In genomic region chr6:99175377-99175776, GRCm38 (mm10) we compare ENCODE assay signal across 12 mouse cellular contexts.
DNase-seq lines count a peak whose midpoint lies in the region; ATAC-seq lines count a peak whose summit lies in the region.
"Had no signal": no experiment of that assay in that cellular context is flagged by ENCODE, and none has a peak within 500 bp of the region (broad histone marks: within the 10 kb centered on the region; RNA-seq: fewer than 3 reads in every experiment).

No protein-coding gene starts in this region.

- H3K27me3 ChIP-seq in intestine, embryonic 15.5 days (replicated peaks) = no peaks in the 10 kb centered on the region
- H3K27me3 ChIP-seq: limb, embryonic 15.5 days had no signal

- H3K4me2 ChIP-seq in intestine, embryonic 15.5 days (replicated peaks) = no peak overlapping the region
- H3K4me2 ChIP-seq: limb, embryonic 15.5 days had no signal

- H3K9me3 ChIP-seq in intestine, embryonic 15.5 days = no peaks in the 10 kb centered on the region
- H3K9me3 ChIP-seq: limb, embryonic 15.5 days had no signal

- no peak overlapping the region for H3K9ac ChIP-seq in intestine, embryonic 15.5 days
- H3K9ac ChIP-seq: limb, embryonic 15.5 days had no signal

- peak; percentile 42 for DNase-seq in adrenal gland, adult 2 months
- DNase-seq in adrenal gland, postnatal 4 days (ENCODE audit: low spot score in 2 of 2) = no peak
- DNase-seq in embryo, embryonic 10 days (ENCODE audit: low spot score) = no peak
- no peak for DNase-seq in kidney, postnatal 10 days
- no peak for DNase-seq in embryo, embryonic 9.5 days (ENCODE audit: extremely low spot score)
- DNase-seq: cerebellum, adult 2 months; kidney, adult 8-10 months; thymus, postnatal 14 days had no signal

- ATAC-seq in common myeloid progenitor, adult 5-6 weeks (replicated peaks; ENCODE audit: low read depth, poor library complexity, severe bottlenecking) = peak; percentile 10; the same call in 1 of the 2 replicates
- ATAC-seq in intestine, embryonic 15.5 days = peak; percentile 50
- peak; percentile 86 for ATAC-seq in megakaryocyte, adult 5-6 weeks (ENCODE audit: poor library complexity, severe bottlenecking)

- H3K4me3 ChIP-seq in intestine, embryonic 15.5 days (replicated peaks) = no peak overlapping the region
- H3K4me3 ChIP-seq: limb, embryonic 15.5 days had no signal

- WGBS in intestine, embryonic 15.5 days = 51% methylated on average over 5 of the region's 5 CpGs

- no peaks in the 10 kb centered on the region for H3K36me3 ChIP-seq in intestine, embryonic 15.5 days
- H3K36me3 ChIP-seq: limb, embryonic 15.5 days had no signal

- H3K27ac ChIP-seq in intestine, embryonic 15.5 days = peak overlapping the region; percentile 37; the same call in 1 of the 2 replicates
- H3K27ac ChIP-seq: limb, embryonic 15.5 days had no signal

- peaks cover 16% of the 10 kb centered on the region for H3K4me1 ChIP-seq in intestine, embryonic 15.5 days (replicated peaks)

Comparison
In these comparisons a context has a peak if more than half of its experiments do, and no peak if none do; other contexts are left out.
1. ATAC-seq: peak in every context shown above with its lines; median percentile 86 in megakaryocyte, adult 5-6 weeks; 50 in intestine, embryonic 15.5 days; 10 in common myeloid progenitor, adult 5-6 weeks.